Mouse (Mus musculus) MEL (cell line): ENCODE results near the gene Phf7. TPM values are rescaled to one million over a fixed set of nuclear protein-coding genes. Genes with fewer than 3 reads are reported as not detected.

Source experiments
- DNase-seq: peaks from one replicate; pipeline ENCODE4 v3.0.0; 2011; ENCODE audit warnings: low read depth, low spot score
- H3K27ac ChIP-seq: 2 replicates; pipeline ENCODE4 v1.5.1; 2012; ENCODE audit warnings: low read depth, mild to moderate bottlenecking, control low read depth, low read length, moderate library complexity; ENCODE audit not compliant: control insufficient read depth
- H3K27me3 ChIP-seq, 2 experiments: fragments of 150-350 bp in 1 of 2; sonication (generic) in 1 of 2; 2 replicates each; pipeline ENCODE4 v1.6.1; 2012; ENCODE audit warnings: low read length in 2 of 2, mild to moderate bottlenecking in 2 of 2, improper control_type of control experiment in 1 of 2, moderate library complexity in 1 of 2; ENCODE audit not compliant: insufficient read depth in 2 of 2, control insufficient read depth in 1 of 2
- H3K36me3 ChIP-seq, 2 experiments: 2 replicates each; pipeline ENCODE4 v1.6.1; 2012 to 2014; ENCODE audit warnings: low read length in 2 of 2, improper control_type of control experiment in 1 of 2, inconsistent platforms in 1 of 2, mild to moderate bottlenecking in 1 of 2; ENCODE audit not compliant: insufficient read depth in 2 of 2, control insufficient read depth in 1 of 2
- H3K4me1 ChIP-seq, 2 experiments: fragments of 150-350 bp in 1 of 2; sonication (generic) in 1 of 2; 2 replicates each; pipeline ENCODE4 v1.6.1; 2012; ENCODE audit warnings: low read length in 2 of 2, improper control_type of control experiment in 1 of 2, mild to moderate bottlenecking in 1 of 2; ENCODE audit not compliant: insufficient read depth in 2 of 2, control insufficient read depth in 1 of 2
- H3K4me3 ChIP-seq, 2 experiments: fragments of 150-350 bp in 1 of 2; sonication (generic) in 1 of 2; 2 replicates each; pipeline ENCODE4 v1.5.1; 2012; ENCODE audit warnings: low read depth in 2 of 2, low read length in 2 of 2, mild to moderate bottlenecking in 2 of 2, moderate library complexity in 2 of 2, control low read depth in 1 of 2, improper control_type of control experiment in 1 of 2; ENCODE audit not compliant: control insufficient read depth in 1 of 2, insufficient read depth in 1 of 2
- H3K79me2 ChIP-seq: 2 replicates; pipeline ENCODE4 v1.6.1; 2012; ENCODE audit warnings: mild to moderate bottlenecking, low read length, moderate library complexity; ENCODE audit not compliant: control insufficient read depth, poor library complexity, insufficient read depth
- H3K9ac ChIP-seq: 2 replicates; pipeline ENCODE4 v1.6.1; 2012; ENCODE audit warnings: low read depth, mild to moderate bottlenecking, control low read depth, low read length, moderate library complexity; ENCODE audit not compliant: control insufficient read depth, poor library complexity, severe bottlenecking
- H3K9me3 ChIP-seq: fragments of 150-350 bp; sonication (generic); replicated peaks from 2 replicates; pipeline ENCODE4 v1.6.1; 2012; ENCODE audit warnings: mild to moderate bottlenecking, low read length, improper control_type of control experiment, moderate library complexity; ENCODE audit not compliant: insufficient read depth
- BHLHE40 ChIP-seq: IDR thresholded peaks from 2 replicates; pipeline ENCODE4 v1.6.1; 2012; ENCODE audit warnings: low read depth, mild to moderate bottlenecking, inconsistent platforms, low read length, improper control_type of control experiment, borderline replicate concordance
- CHD1 ChIP-seq: IDR thresholded peaks from 2 replicates; pipeline ENCODE4 v1.6.1; 2012; ENCODE audit warnings: low read depth, mild to moderate bottlenecking, inconsistent platforms, low read length, improper control_type of control experiment
- CTCF ChIP-seq, 3 experiments: IDR thresholded peaks in 2 of 3; conservative IDR thresholded peaks in 1 of 3; 2 replicates each; pipeline ENCODE4 v1.5.1; 2011 to 2012; ENCODE audit warnings: low read length in 3 of 3, low read depth in 2 of 3, mild to moderate bottlenecking in 2 of 3, improper control_type of control experiment in 1 of 3, inconsistent platforms in 1 of 3, mixed read lengths in 1 of 3, moderate library complexity in 1 of 3; ENCODE audit not compliant: control insufficient read depth in 1 of 3, insufficient read depth in 1 of 3, poor library complexity in 1 of 3, severe bottlenecking in 1 of 3
- E2F4 ChIP-seq: IDR thresholded peaks from 2 replicates; pipeline ENCODE4 v1.6.1; 2011; ENCODE audit warnings: low read depth, low read length, improper control_type of control experiment, borderline replicate concordance
- EP300 ChIP-seq, 2 experiments: IDR thresholded peaks; 2 replicates each; pipeline ENCODE4 v1.6.1; 2011; ENCODE audit warnings: improper control_type of control experiment in 2 of 2, low read length in 2 of 2, low read depth in 1 of 2, mild to moderate bottlenecking in 1 of 2
- ETS1 ChIP-seq: IDR thresholded peaks from 2 replicates; pipeline ENCODE4 v1.6.1; 2012; ENCODE audit warnings: low read depth, mild to moderate bottlenecking, inconsistent platforms, low read length, improper control_type of control experiment, moderate library complexity
- GABPA ChIP-seq: IDR thresholded peaks from 2 replicates; pipeline ENCODE4 v1.6.1; 2012; ENCODE audit warnings: low read depth, mild to moderate bottlenecking, inconsistent platforms, low read length, improper control_type of control experiment, moderate library complexity
- GATA1 ChIP-seq: IDR thresholded peaks from 2 replicates; pipeline ENCODE4 v1.6.1; 2011; ENCODE audit warnings: low read depth, low read length, improper control_type of control experiment
- HCFC1 ChIP-seq: IDR thresholded peaks from 2 replicates; pipeline ENCODE4 v1.6.1; 2012; ENCODE audit warnings: low read depth, mild to moderate bottlenecking, inconsistent platforms, low read length, improper control_type of control experiment, moderate library complexity
- JUND ChIP-seq: IDR thresholded peaks from 2 replicates; pipeline ENCODE4 v1.6.1; 2011; ENCODE audit warnings: low read depth, mild to moderate bottlenecking, improper control_type of control experiment, low read length
- KAT2A ChIP-seq: conservative IDR thresholded peaks from 2 replicates; pipeline ENCODE4 v1.6.1; 2012; ENCODE audit warnings: low read depth, low read length, improper control_type of control experiment, inconsistent platforms
- MAFK ChIP-seq: IDR thresholded peaks from 2 replicates; pipeline ENCODE4 v1.6.1; 2011; ENCODE audit warnings: low read depth, mild to moderate bottlenecking, low read length, improper control_type of control experiment, borderline replicate concordance
- MAX ChIP-seq: IDR thresholded peaks from 2 replicates; pipeline ENCODE4 v1.6.1; 2011; ENCODE audit warnings: low read length, improper control_type of control experiment
- MXI1 ChIP-seq: IDR thresholded peaks from 2 replicates; pipeline ENCODE4 v1.6.1; 2011; ENCODE audit warnings: mild to moderate bottlenecking, low read depth, low read length, improper control_type of control experiment
- MYB ChIP-seq: IDR thresholded peaks from 2 replicates; pipeline ENCODE4 v1.6.1; 2011; ENCODE audit warnings: mild to moderate bottlenecking, low read depth, low read length, improper control_type of control experiment
- MYC ChIP-seq: IDR thresholded peaks from 2 replicates; pipeline ENCODE4 v1.6.1; 2011; ENCODE audit warnings: low read depth, mild to moderate bottlenecking, low read length, improper control_type of control experiment, moderate library complexity
- NELFE ChIP-seq: IDR thresholded peaks from 2 replicates; pipeline ENCODE4 v1.6.1; 2011; ENCODE audit warnings: low read depth, low read length, improper control_type of control experiment
- NRF1 ChIP-seq: IDR thresholded peaks from 2 replicates; pipeline ENCODE4 v1.6.1; 2014; ENCODE audit warnings: low read depth, mild to moderate bottlenecking, inconsistent platforms, low read length, improper control_type of control experiment, moderate library complexity; ENCODE audit not compliant: poor library complexity, insufficient read depth, severe bottlenecking
- POLR2AphosphoS2 ChIP-seq: IDR thresholded peaks from 2 replicates; pipeline ENCODE4 v1.6.1; 2011; ENCODE audit warnings: low read length, improper control_type of control experiment
- POLR2AphosphoS5 ChIP-seq: IDR thresholded peaks from 2 replicates; pipeline ENCODE4 v1.6.1; 2012; ENCODE audit warnings: low read depth, borderline replicate concordance, mild to moderate bottlenecking, inconsistent platforms, low read length, moderate library complexity, mixed read lengths
- RAD21 ChIP-seq: IDR thresholded peaks from 2 replicates; pipeline ENCODE4 v1.6.1; 2011; ENCODE audit warnings: mild to moderate bottlenecking, low read depth, low read length, improper control_type of control experiment
- RCOR1 ChIP-seq: IDR thresholded peaks from 2 replicates; pipeline ENCODE4 v1.6.1; 2012; ENCODE audit warnings: low read depth, mild to moderate bottlenecking, inconsistent platforms, low read length, improper control_type of control experiment
- SIN3A ChIP-seq: IDR thresholded peaks from 2 replicates; pipeline ENCODE4 v1.6.1; 2012; ENCODE audit warnings: low read length, improper control_type of control experiment, inconsistent platforms
- SMC3 ChIP-seq: IDR thresholded peaks from 2 replicates; pipeline ENCODE4 v1.6.1; 2011; ENCODE audit warnings: low read depth, low read length, improper control_type of control experiment
- TAL1 ChIP-seq: IDR thresholded peaks from 2 replicates; pipeline ENCODE4 v1.6.1; 2012; ENCODE audit warnings: mild to moderate bottlenecking, inconsistent platforms, low read length, moderate library complexity, mixed read lengths
- TBP ChIP-seq: IDR thresholded peaks from 2 replicates; pipeline ENCODE4 v1.8.0; 2011; ENCODE audit warnings: low read depth, low read length, improper control_type of control experiment
- UBTF ChIP-seq: IDR thresholded peaks from 2 replicates; pipeline ENCODE4 v1.6.1; 2012; ENCODE audit warnings: low read depth, mild to moderate bottlenecking, inconsistent platforms, low read length, improper control_type of control experiment, moderate library complexity, borderline replicate concordance; ENCODE audit not compliant: insufficient read depth
- USF2 ChIP-seq, 2 experiments: IDR thresholded peaks; 2 replicates each; pipeline ENCODE4 v1.6.1; 2011 to 2012; ENCODE audit warnings: improper control_type of control experiment in 2 of 2, low read length in 2 of 2, borderline replicate concordance in 1 of 2, inconsistent platforms in 1 of 2, low read depth in 1 of 2, mild to moderate bottlenecking in 1 of 2; ENCODE audit not compliant: insufficient read depth in 1 of 2
- ZC3H11A ChIP-seq: IDR thresholded peaks from 2 replicates; pipeline ENCODE4 v1.6.1; 2012; ENCODE audit warnings: low read depth, mild to moderate bottlenecking, inconsistent platforms, low read length, improper control_type of control experiment
- ZNF384 ChIP-seq: IDR thresholded peaks from 2 replicates; pipeline ENCODE4 v1.6.1; 2012; ENCODE audit warnings: low read depth, mild to moderate bottlenecking, inconsistent platforms, low read length, improper control_type of control experiment
- polyA plus RNA-seq, 2 experiments: library from polyadenylated mRNA; stranded (reverse) in 1 of 2; unstranded in 1 of 2; fragments of >175 nt in 1 of 2; fragments of >200 nt in 1 of 2; gene quantifications; 2 replicates each; pipeline versions ENCODE4 v1.2.1 to v1.2.4; 2012; ENCODE audit warnings: low replicate concordance in 2 of 2, low read depth in 1 of 2; ENCODE audit not compliant: insufficient read length in 2 of 2, insufficient read depth in 1 of 2, missing spikeins in 1 of 2
- total RNA-seq: library from RNA; depleted of rRNA; stranded (reverse); fragments of 300-350 nt; gene quantifications from 2 replicates; pipeline ENCODE4 v1.2.3, GENCODE M21; 2012

Phf7 gene
- total and polyA plus RNA-seq, 3 experiments, result 6.0 to 7.6 TPM; not detected in 1

DNA sequence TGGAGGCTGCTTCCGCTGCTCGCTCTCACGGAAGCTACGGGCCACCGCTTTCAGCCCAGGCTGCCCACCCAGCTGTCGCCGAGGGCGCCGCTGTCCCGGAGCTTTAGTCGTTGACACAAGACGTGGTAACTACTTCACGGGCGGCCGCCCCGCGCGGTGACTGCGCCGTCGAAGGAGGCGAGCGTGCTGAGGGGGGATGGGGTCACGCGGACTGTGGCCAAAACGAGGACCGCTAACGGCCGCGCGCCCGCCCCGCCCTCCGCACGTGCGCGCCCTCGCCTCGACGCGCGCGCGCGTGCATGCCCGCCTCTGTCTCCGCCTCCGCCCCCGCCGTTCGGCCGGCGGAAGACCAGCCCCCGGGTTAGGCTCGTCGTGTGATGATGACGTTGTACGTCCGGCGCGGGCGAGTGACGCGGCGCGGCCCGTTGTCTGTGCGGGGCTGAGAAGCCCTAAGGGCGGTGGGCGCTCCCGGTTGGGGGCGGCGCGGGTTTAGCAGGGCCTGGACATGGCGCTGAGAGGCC is at the start of gene Phf7, which contains the start of gene Bap1 (continued):
- TF ChIP-seq TAL1, result no peak
- TF ChIP-seq GATA1, result no peak
- peak; percentile 91 for TF ChIP-seq BHLHE40

DNA sequence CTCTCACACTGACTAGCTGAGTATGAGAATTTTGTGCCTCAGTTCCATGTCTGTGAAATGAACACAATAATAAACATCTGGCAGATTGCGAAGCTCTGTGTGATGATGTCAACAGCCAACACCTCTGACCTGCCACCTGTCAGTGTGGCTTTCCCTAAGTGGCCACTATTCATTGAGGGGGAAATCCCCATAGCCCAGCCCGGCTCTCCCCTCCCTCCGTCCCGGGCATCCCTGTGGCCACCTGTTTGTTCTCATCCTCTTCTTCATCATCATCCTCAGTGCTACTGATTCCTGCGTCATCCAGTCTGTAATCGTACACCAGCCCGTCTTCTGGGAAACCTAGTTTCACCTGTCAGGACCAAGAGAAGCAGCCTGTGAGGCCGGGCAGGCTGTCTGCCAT is 34.6 kb upstream of the Phf7 start:
- H3K27me3 ChIP-seq, result peaks cover 7 to 12% of the 10 kb centered on the region in 2 experiments
- no peaks in the 10 kb centered on the region for H3K36me3 ChIP-seq
- H3K9me3 ChIP-seq, result no peaks in the 10 kb centered on the region
- TF ChIP-seq CTCF (IDR thresholded peaks at IDR 0.05 in 2 of 3, conservative IDR thresholded peaks at IDR 0.05 in 1 of 3; ENCODE audit: control insufficient read depth in 1 of 3, insufficient read depth in 1 of 3, low read depth in 2 of 3, low read length in 3 of 3, poor library complexity in 1 of 3, severe bottlenecking in 1 of 3) (no peak), CHD1 (no peak)
- TF ChIP-seq, all 39 proteins: peak for 0
- Histone ChIP-seq H3K9ac (no peak overlapping the region), H3K27ac (no peak overlapping the region), H3K4me1 (no peaks in the 10 kb centered on the region), H3K79me2 (no peaks in the 10 kb centered on the region), H3K4me3 (no peak overlapping the region)
- DNase-seq, result no peak

- Histone ChIP-seq H3K27me3 (no peaks in the 10 kb centered on the region), H3K79me2 (no peaks in the 10 kb centered on the region), H3K27ac (no peak overlapping the region), H3K36me3 (no peaks in the 10 kb centered on the region), H3K4me3 (no peak overlapping the region), H3K9me3 (no peaks in the 10 kb centered on the region), H3K4me1 (no peaks in the 10 kb centered on the region), H3K9ac (no peak overlapping the region)
- peak; percentile 75 for DNase-seq
- TF ChIP-seq ETS1 (no peak), SIN3A (no peak), MAFK (no peak), TBP (no peak), EP300 (IDR thresholded peaks at IDR 0.05; ENCODE audit: low read depth in 1 of 2, low read length in 2 of 2) (no peak), RCOR1 (no peak), ZNF384 (peak; percentile 78), NRF1 (no peak), POLR2AphosphoS5 (no peak), MYB (no peak), CHD1 (no peak), TAL1 (no peak), MXI1 (no peak), MAX (no peak), E2F4 (no peak), ZC3H11A (peak; percentile 80), POLR2AphosphoS2 (no peak), UBTF (no peak), KAT2A (no peak), NELFE (no peak), USF2 (IDR thresholded peaks at IDR 0.05; ENCODE audit: borderline replicate concordance in 1 of 2, insufficient read depth in 1 of 2, low read depth in 1 of 2, low read length in 2 of 2) (no peak), GABPA (no peak), HCFC1 (no peak), SMC3 (peak; percentile 96), RAD21 (peak; percentile 80), MYC (0 out of 2 replicates have a peak, but pooled peaks have one; percentile 35), JUND (no peak), GATA1 (no peak)
Observed at GRCm38 (mm10) chr14:31272164-31272563, 21.0 kb upstream of the Phf7 start.
